Mouse (Mus musculus) lung, adult 2 months (tissue): ENCODE measurements around the gene Abcc9.

ENCODE experiments used
- CTCF ChIP-seq: fragments of 200-500 bp; IDR thresholded peaks from 2 replicates; pipeline ENCODE4 v1.5.1; 2011; ENCODE audit warnings: mild to moderate bottlenecking, low read length, control low read depth; ENCODE audit not compliant: insufficient read depth
- POLR2A ChIP-seq: fragments of 200-500 bp; IDR thresholded peaks from 2 replicates; pipeline ENCODE4 v1.6.1; 2011; ENCODE audit warnings: low read depth, mild to moderate bottlenecking, control low read depth, low read length, borderline replicate concordance; ENCODE audit errors: extremely low read depth

DNA sequence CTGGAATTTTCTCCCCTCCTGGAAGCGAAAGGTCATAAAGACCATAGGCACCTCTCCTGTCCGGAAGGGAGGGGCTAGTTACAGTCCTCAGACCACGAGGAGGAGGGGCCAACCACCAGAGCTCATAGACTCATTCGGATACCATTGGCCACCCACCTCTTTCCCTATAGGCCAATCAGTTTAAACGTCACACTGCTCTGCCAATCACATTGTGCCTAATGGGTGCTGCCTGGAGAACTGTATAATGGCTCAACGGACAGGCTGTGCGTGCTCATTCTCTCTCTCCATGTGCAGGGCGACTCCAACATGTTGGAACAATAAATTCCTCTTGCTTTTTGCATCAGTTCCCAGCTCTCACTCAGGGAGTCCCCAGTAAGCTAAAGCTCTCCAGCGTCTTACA lies 49.2 kb upstream of the Abcc9 start:
- TF ChIP-seq CTCF = no peak
- TF ChIP-seq POLR2A = no peak
